ENCODE assay signal across 18 mouse cellular contexts in the genomic region with DNA sequence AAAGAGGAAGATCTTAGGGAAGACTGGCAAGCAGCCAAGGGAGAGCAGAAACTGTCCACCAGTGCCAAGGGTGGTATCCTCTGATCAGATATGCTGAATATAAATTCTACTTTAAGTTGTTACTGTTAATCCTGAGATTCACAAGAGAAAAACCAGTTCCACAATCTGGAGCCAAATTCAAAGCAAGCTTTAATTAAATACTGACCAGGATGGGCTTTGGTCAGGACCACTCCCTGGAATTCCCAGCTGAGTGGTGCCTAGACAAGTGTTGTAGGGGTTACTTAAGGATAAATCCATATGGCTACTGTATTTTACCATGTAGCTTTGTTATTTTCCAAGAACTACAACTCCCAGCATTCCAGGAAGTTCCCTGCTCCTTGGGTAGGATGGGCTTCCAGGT.
"Had no signal": no experiment of that assay in that cellular context is flagged by ENCODE, and none has a peak within 500 bp of the region (broad histone marks: within the 10 kb centered on the region; RNA-seq: fewer than 3 reads in every experiment).

No protein-coding gene starts in this region.

- H3K9ac ChIP-seq: liver, embryonic 14.5 days; lung, embryonic 15.5 days; midbrain, embryonic 12.5 days; neural tube, embryonic 13.5 days; neural tube, embryonic 15.5 days had no signal

- H3K4me2 ChIP-seq: lung, embryonic 15.5 days; midbrain, embryonic 12.5 days; neural tube, embryonic 13.5 days; neural tube, embryonic 15.5 days had no signal

- ATAC-seq: midbrain, embryonic 16.5 days had no signal

- H3K9me3 ChIP-seq: lung, embryonic 15.5 days; midbrain, embryonic 12.5 days; neural tube, embryonic 13.5 days; neural tube, embryonic 15.5 days had no signal

- DNase-seq: lung, adult 18-20 months; lung, postnatal 10 days; lung, postnatal 4 days; retina, postnatal 1 day; right cerebral cortex, adult 18-20 months; right cerebral cortex, postnatal 25 days; right cerebral cortex, postnatal 4 days; spleen, adult 18-20 months; thymus, adult 18-20 months; thymus, postnatal 14 days; thymus, postnatal 36 days had no signal

- H3K27me3 ChIP-seq: lung, embryonic 15.5 days; midbrain, embryonic 12.5 days; neural tube, embryonic 13.5 days; neural tube, embryonic 15.5 days had no signal

- H3K27ac ChIP-seq: liver, embryonic 14.5 days; lung, embryonic 15.5 days; midbrain, embryonic 12.5 days; neural tube, embryonic 13.5 days; neural tube, embryonic 15.5 days had no signal

- H3K4me3 ChIP-seq: lung, embryonic 15.5 days; midbrain, embryonic 12.5 days; myocyte; neural tube, embryonic 13.5 days; neural tube, embryonic 15.5 days had no signal

- H3K4me1 ChIP-seq: midbrain, embryonic 12.5 days; neural tube, embryonic 13.5 days; neural tube, embryonic 15.5 days had no signal

- H3K36me3 ChIP-seq: lung, embryonic 15.5 days; midbrain, embryonic 12.5 days; neural tube, embryonic 13.5 days; neural tube, embryonic 15.5 days had no signal
